8 mouse cellular contexts compared by ENCODE assay signal in genomic region chr2:167747164-167747843, GRCm38 (mm10). TPM values are rescaled to one million over a fixed set of nuclear protein-coding genes. Genes with fewer than 3 reads are reported as not detected.
DNase-seq lines count a peak whose midpoint lies in the region; ATAC-seq and TF ChIP-seq lines count a peak whose summit lies in the region.

No protein-coding gene starts in this region.

- no peak for ATAC-seq in forebrain, embryonic 12.5 days (ENCODE audit: low FRiP score)
- ATAC-seq in forebrain, embryonic 11.5 days (replicated peaks; ENCODE audit: low FRiP score), result no peak
- ATAC-seq in intestine, embryonic 16.5 days, result peak; percentile 96

- no peaks in the 10 kb centered on the region for H3K79me2 ChIP-seq in macrophage (ENCODE audit: inconsistent target)

- no peak for TF ChIP-seq CTCF in layer of hippocampus, adult 2 months (conservative IDR thresholded peaks at IDR 0.05)

- H3K36me3 ChIP-seq in forebrain, embryonic 12.5 days (replicated peaks), result no peaks in the 10 kb centered on the region
- H3K36me3 ChIP-seq in forebrain, embryonic 11.5 days (ENCODE audit: control insufficient read depth, insufficient read depth, low read length), result no peaks in the 10 kb centered on the region
- H3K36me3 ChIP-seq in intestine, embryonic 16.5 days (ENCODE audit: control insufficient read depth, insufficient read depth, low read length), result no peaks in the 10 kb centered on the region
- H3K36me3 ChIP-seq in macrophage (ENCODE audit: inconsistent target), result no peaks in the 10 kb centered on the region

- H3K4me3 ChIP-seq in forebrain, embryonic 12.5 days (replicated peaks), result no peak overlapping the region
- no peak overlapping the region for H3K4me3 ChIP-seq in forebrain, embryonic 11.5 days (ENCODE audit: low read depth, low read length)
- H3K4me3 ChIP-seq in intestine, embryonic 16.5 days (ENCODE audit: low read length), result no peak overlapping the region
- H3K4me3 ChIP-seq in macrophage (ENCODE audit: inconsistent target), result no peak overlapping the region
- no peak overlapping the region for H3K4me3 ChIP-seq in layer of hippocampus, adult 2 months

- no peak for DNase-seq in forebrain, embryonic 11.5 days (ENCODE audit: low spot score)
- peak; percentile 45 for DNase-seq in c-Kit-positive CD71-positive TER-119-negative erythroid progenitor cells, embryonic 14.5 days (ENCODE audit: low read depth)
- DNase-seq in embryo, embryonic 10 days (ENCODE audit: low spot score), result no peak
- no peak for DNase-seq in layer of hippocampus, adult 2 months (ENCODE audit: low spot score in 2 of 2)
- no peak for DNase-seq in layer of hippocampus, postnatal 36 days

- no peak overlapping the region for H3K4me2 ChIP-seq in forebrain, embryonic 12.5 days
- H3K4me2 ChIP-seq in forebrain, embryonic 11.5 days (ENCODE audit: low read depth, low read length, severe bottlenecking), result no peak overlapping the region
- H3K4me2 ChIP-seq in intestine, embryonic 16.5 days (ENCODE audit: low read depth, low read length), result peak overlapping the region; percentile 43

- H3K27me3 ChIP-seq in forebrain, embryonic 12.5 days, result 0 out of 2 replicates have a peak, but pooled peaks cover 3% of the 10 kb centered on the region
- no peaks in the 10 kb centered on the region for H3K27me3 ChIP-seq in forebrain, embryonic 11.5 days (ENCODE audit: control insufficient read depth, insufficient read depth, low read length)
- H3K27me3 ChIP-seq in intestine, embryonic 16.5 days (replicated peaks; ENCODE audit: control insufficient read depth, insufficient read depth, low read length), result no peaks in the 10 kb centered on the region

- WGBS in forebrain, embryonic 12.5 days, result 72% methylated on average over 13 of the region's 13 CpGs
- 72% methylated on average over 13 of the region's 13 CpGs for WGBS in forebrain, embryonic 11.5 days
- 44% methylated on average over 13 of the region's 13 CpGs for WGBS in intestine, embryonic 16.5 days
- WGBS in macrophage (ENCODE audit: missing documents), result 76% methylated on average over 13 of the region's 13 CpGs

- peaks cover 19% of the 10 kb centered on the region for H3K4me1 ChIP-seq in forebrain, embryonic 12.5 days
- H3K4me1 ChIP-seq in forebrain, embryonic 11.5 days (replicated peaks; ENCODE audit: control insufficient read depth, insufficient read depth, low read length), result peaks cover 2% of the 10 kb centered on the region; the same call in 1 of the 2 replicates
- peaks cover 44% of the 10 kb centered on the region for H3K4me1 ChIP-seq in intestine, embryonic 16.5 days (ENCODE audit: control insufficient read depth, insufficient read depth, low read length)

- H3K9ac ChIP-seq in forebrain, embryonic 12.5 days, result no peak overlapping the region
- no peak overlapping the region for H3K9ac ChIP-seq in forebrain, embryonic 11.5 days (ENCODE audit: low read length)
- H3K9ac ChIP-seq in intestine, embryonic 16.5 days (ENCODE audit: low read depth, low read length), result peak overlapping the region; percentile 58

- H3K27ac ChIP-seq in forebrain, embryonic 12.5 days, result peak overlapping the region; percentile 27
- no peak overlapping the region for H3K27ac ChIP-seq in forebrain, embryonic 11.5 days (ENCODE audit: low read depth, low read length)
- peak overlapping the region; percentile 77 for H3K27ac ChIP-seq in intestine, embryonic 16.5 days (ENCODE audit: low read length)
- H3K27ac ChIP-seq in macrophage, result 0 out of 2 replicates have a peak overlapping the region, but pooled peaks have one; percentile 1
- no peak overlapping the region for H3K27ac ChIP-seq in layer of hippocampus, adult 2 months

- H3K9me3 ChIP-seq in forebrain, embryonic 12.5 days, result no peaks in the 10 kb centered on the region
- no peaks in the 10 kb centered on the region for H3K9me3 ChIP-seq in forebrain, embryonic 11.5 days (ENCODE audit: control insufficient read depth, low read length)
- no peaks in the 10 kb centered on the region for H3K9me3 ChIP-seq in intestine, embryonic 16.5 days (ENCODE audit: control insufficient read depth, low read length)

RNA-seq across cellular contexts. Expression of gene Tmem189, which starts 57.7 kb away (rescaled TPM):
- 31.2 and 34.5 TPM in 2 replicates for polyA plus RNA-seq in forebrain, embryonic 12.5 days (2016; fragmentation: Nextera tagmentation; extraction: Ambion mirVana)
- polyA plus RNA-seq in forebrain, embryonic 11.5 days (2014; fragmentation: Nextera tagmentation; extraction: Ambion mirVana), result 35.1 and 39.2 TPM in 2 replicates
- 28.6 and 33.7 TPM in 2 replicates for polyA plus RNA-seq in intestine, embryonic 16.5 days (2015; fragmentation: Nextera tagmentation; extraction: Ambion mirVana)
- 100 to 1,000 TPM in 7 of 26 experiments, 10 to 100 TPM in 19; 41.8 to 182 (median 85.4) TPM for total RNA-seq in macrophage (2018; cell fraction: chromatin; rRNA removed)
- 100 to 1,000 TPM; 103 to 247 (median 137) TPM for total RNA-seq in macrophage (2018; cell fraction: cytosol; rRNA removed)
- 100 to 1,000 TPM in 25 of 26 experiments, 10 to 100 TPM in 1; 73.5 to 264 (median 143) TPM for total RNA-seq in macrophage (2018; cell fraction: nucleus; rRNA removed)
- 165 to 276 TPM (median 174 TPM) in 3 replicates for polyA plus RNA-seq in macrophage (2018)
- total RNA-seq in layer of hippocampus, adult 2 months (2021), result 10 to 100 TPM; 43.6 to 46.9 TPM
- 10 to 100 TPM; 46.2 to 51.6 TPM for total RNA-seq in layer of hippocampus, postnatal 36 days (2021)

RNA-seq across cellular contexts. Expression of gene Cebpb, which starts 58.6 kb away (rescaled TPM):
- polyA plus RNA-seq in forebrain, embryonic 12.5 days (2016; fragmentation: Nextera tagmentation; extraction: Ambion mirVana), result 0.95 and 1.5 TPM in 2 replicates
- 1.7 and 2.6 TPM in 2 replicates for polyA plus RNA-seq in forebrain, embryonic 11.5 days (2014; fragmentation: Nextera tagmentation; extraction: Ambion mirVana)
- polyA plus RNA-seq in intestine, embryonic 16.5 days (2015; fragmentation: Nextera tagmentation; extraction: Ambion mirVana), result 0.65 and 0.93 TPM in 2 replicates
- 10 to 100 TPM; 13.7 to 87.4 (median 42.2) TPM for total RNA-seq in macrophage (2018; cell fraction: chromatin; rRNA removed)
- total RNA-seq in macrophage (2018; cell fraction: cytosol; rRNA removed), result 100 to 1,000 TPM in 12 of 26 experiments, 10 to 100 TPM in 14; 30.7 to 271 (median 98.7) TPM
- 100 to 1,000 TPM in 19 of 26 experiments, 10 to 100 TPM in 7; 25.3 to 303 (median 156) TPM for total RNA-seq in macrophage (2018; cell fraction: nucleus; rRNA removed)
- polyA plus RNA-seq in macrophage (2018), result 4.8 to 33.5 TPM (median 23.5 TPM) in 3 replicates
- total RNA-seq in layer of hippocampus, adult 2 months (2021), result 10 to 100 TPM; 25.8 to 32.0 TPM
- total RNA-seq in layer of hippocampus, postnatal 36 days (2021), result 10 to 100 TPM; 32.6 to 34.3 TPM

Comparison
In these comparisons a context has a peak if more than half of its experiments do, and no peak if none do; other contexts are left out.
1. H3K27ac ChIP-seq: peak in forebrain, embryonic 12.5 days (single experiment), intestine, embryonic 16.5 days (single experiment) and macrophage (single experiment); none in forebrain, embryonic 11.5 days (single experiment) and layer of hippocampus, adult 2 months (single experiment).